In genomic region chr16:95872436-95872835, GRCm38 (mm10) we compare ENCODE assay signal across 9 mouse cellular contexts.
DNase-seq lines count a peak whose midpoint lies in the region; ATAC-seq lines count a peak whose summit lies in the region.
"Had no signal": no experiment of that assay in that cellular context is flagged by ENCODE, and none has a peak within 500 bp of the region (broad histone marks: within the 10 kb centered on the region; RNA-seq: fewer than 3 reads in every experiment).

No protein-coding gene starts in this region.

- 53% methylated on average over 3 of the region's 3 CpGs for whole genome bisulfite sequencing in lung, embryonic 16.5 days
- 74% methylated on average over 3 of the region's 3 CpGs for WGBS in stomach, embryonic 16.5 days
- 66% methylated on average over 3 of the region's 3 CpGs for WGBS in hindbrain, embryonic 10.5 days

- DNase-seq in lung, adult 18-20 months: no peak
- peak; percentile 54 for DNase-seq in gastrocnemius, postnatal 25 days
- peak; percentile 55 to 74 for DNase-seq in heart, postnatal 14 days
- no peak for DNase-seq in hindbrain, embryonic 10.5 days (ENCODE audit: low spot score)
- DNase-seq in cerebellum, postnatal 10 days: no peak
- DNase-seq: cerebellum, adult 9-10 months had no signal

- intact Hi-C loops in heart, postnatal 14 days (cut with DNase I): no loop called here

- H3K9ac ChIP-seq in lung, embryonic 16.5 days (ENCODE audit: low read length): no peak overlapping the region
- no peak overlapping the region for H3K9ac ChIP-seq in stomach, embryonic 16.5 days (ENCODE audit: low read length)

- peak; percentile 59 for ATAC-seq in lung, embryonic 16.5 days (ENCODE audit: low read depth)
- peak; percentile 58 for ATAC-seq in stomach, embryonic 16.5 days (ENCODE audit: insufficient read depth, low FRiP score)
- ATAC-seq: activated CD4-positive, CD25-positive, alpha-beta regulatory T cell, adult 4 months had no signal

- no peak overlapping the region for H3K4me3 ChIP-seq in lung, embryonic 16.5 days (ENCODE audit: low read length)
- no peak overlapping the region for H3K4me3 ChIP-seq in stomach, embryonic 16.5 days (replicated peaks; ENCODE audit: low read length)
- H3K4me3 ChIP-seq in hindbrain, embryonic 10.5 days: no peak overlapping the region

- H3K27me3 ChIP-seq in lung, embryonic 16.5 days (ENCODE audit: control insufficient read depth, insufficient read depth, low read depth, low read length): no peaks in the 10 kb centered on the region
- no peaks in the 10 kb centered on the region for H3K27me3 ChIP-seq in stomach, embryonic 16.5 days (ENCODE audit: control insufficient read depth, insufficient read depth, low read length)
- H3K27me3 ChIP-seq in hindbrain, embryonic 10.5 days (ENCODE audit: insufficient read depth, poor library complexity, severe bottlenecking): no peaks in the 10 kb centered on the region

- H3K4me1 ChIP-seq in lung, embryonic 16.5 days (replicated peaks; ENCODE audit: control insufficient read depth, insufficient read depth, low read length): no peaks in the 10 kb centered on the region
- H3K4me1 ChIP-seq in stomach, embryonic 16.5 days (ENCODE audit: control insufficient read depth, insufficient read depth, low read length): no peaks in the 10 kb centered on the region; the same call in 1 of the 2 replicates
- no peaks in the 10 kb centered on the region for H3K4me1 ChIP-seq in hindbrain, embryonic 10.5 days (replicated peaks)

- no peaks in the 10 kb centered on the region for H3K9me3 ChIP-seq in lung, embryonic 16.5 days (ENCODE audit: control insufficient read depth, low read length)
- no peaks in the 10 kb centered on the region for H3K9me3 ChIP-seq in stomach, embryonic 16.5 days (replicated peaks; ENCODE audit: control insufficient read depth, low read length)
- no peaks in the 10 kb centered on the region for H3K9me3 ChIP-seq in hindbrain, embryonic 10.5 days

- no peaks in the 10 kb centered on the region for H3K36me3 ChIP-seq in lung, embryonic 16.5 days (ENCODE audit: control insufficient read depth, insufficient read depth, low read length)
- H3K36me3 ChIP-seq in stomach, embryonic 16.5 days (ENCODE audit: control insufficient read depth, insufficient read depth, low read length): no peaks in the 10 kb centered on the region
- H3K36me3 ChIP-seq in hindbrain, embryonic 10.5 days: no peaks in the 10 kb centered on the region

- no peak overlapping the region for H3K27ac ChIP-seq in lung, embryonic 16.5 days (ENCODE audit: low read length)
- no peak overlapping the region for H3K27ac ChIP-seq in stomach, embryonic 16.5 days (ENCODE audit: low read length)
- H3K27ac ChIP-seq in hindbrain, embryonic 10.5 days: no peak overlapping the region

- no peak overlapping the region for H3K4me2 ChIP-seq in lung, embryonic 16.5 days (ENCODE audit: low read depth, low read length)
- no peak overlapping the region for H3K4me2 ChIP-seq in stomach, embryonic 16.5 days (ENCODE audit: low read depth, low read length)

Comparison
In these comparisons a context has a peak if more than half of its experiments do, and no peak if none do; other contexts are left out.
1. DNase-seq: peak in gastrocnemius, postnatal 25 days (single experiment) and heart, postnatal 14 days (2 of 2); none in lung, adult 18-20 months (0 of 2), hindbrain, embryonic 10.5 days (single experiment) and cerebellum, postnatal 10 days (0 of 2).